Mouse (Mus musculus) lung, adult 2 months (tissue): ENCODE data around the gene Scd2.

Experiments
- CTCF ChIP-seq: fragments of 200-500 bp; IDR thresholded peaks from 2 replicates; pipeline ENCODE4 v1.5.1; 2011; ENCODE audit warnings: mild to moderate bottlenecking, low read length, control low read depth; ENCODE audit not compliant: insufficient read depth
- POLR2A ChIP-seq: fragments of 200-500 bp; IDR thresholded peaks from 2 replicates; pipeline ENCODE4 v1.6.1; 2011; ENCODE audit warnings: low read depth, mild to moderate bottlenecking, control low read depth, low read length, borderline replicate concordance; ENCODE audit errors: extremely low read depth

DNA sequence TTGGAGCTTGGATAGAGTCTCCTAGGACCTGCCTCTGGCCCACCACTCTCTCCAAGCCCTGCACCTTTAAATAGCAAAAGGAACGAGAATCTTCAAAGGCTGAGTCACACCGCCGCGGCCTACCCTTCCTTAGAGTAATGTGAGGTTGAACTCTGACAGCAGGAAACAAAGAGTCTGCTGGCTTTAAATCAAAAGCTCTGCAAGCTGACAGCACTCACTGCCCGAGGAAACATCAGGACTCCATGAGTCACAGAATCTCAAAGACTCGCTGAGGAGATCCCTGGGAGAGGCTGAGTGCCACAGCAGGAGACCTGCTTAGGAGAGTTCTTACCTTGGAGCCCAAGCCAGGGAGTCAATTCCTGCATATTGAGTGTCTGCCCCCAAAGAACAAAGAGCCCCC, 12.7 kb upstream of the Scd2 start:
- TF ChIP-seq CTCF (no peak), POLR2A (no peak)
